Mouse (Mus musculus) CD8-positive naive resting alpha-beta T cell, adult 2 months (primary cell): ENCODE data around the gene Pfkfb3.
A peak's percentile ranks its signal among the peaks of the same experiment; 100 is the strongest.

Source experiments
- DNase-seq, 2 experiments: peaks; one replicate each; pipeline ENCODE4 v3.0.0; 2022; ENCODE audit warnings: low read depth in 2 of 2, low spot score in 2 of 2

Gene Pfkfb3

DNA sequence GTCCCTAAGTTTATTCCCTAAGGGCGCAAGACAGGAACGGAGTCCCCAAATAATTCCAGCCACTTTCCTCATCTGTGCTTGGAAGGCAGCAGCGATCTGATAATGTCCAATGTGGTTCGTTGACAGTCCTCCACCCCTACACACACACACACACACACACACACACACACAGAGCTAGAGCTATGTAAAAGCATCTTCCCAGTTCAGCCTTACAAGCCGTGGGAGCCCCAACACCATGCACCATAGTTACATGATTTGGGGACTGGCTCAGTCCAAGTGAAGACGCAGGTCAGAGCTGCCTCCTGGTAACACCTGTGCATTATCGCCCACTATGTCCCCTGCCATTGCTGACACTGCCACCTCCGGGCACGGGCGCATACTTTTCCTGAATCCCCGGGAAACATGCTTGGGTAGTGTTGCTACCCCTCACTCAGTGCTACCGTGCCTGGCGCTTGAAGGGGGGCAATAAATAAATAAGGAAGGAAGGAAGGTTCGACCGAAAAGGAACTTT lies 51.6 kb downstream of the Pfkfb3 start:
- DNase-seq = no peak

DNA sequence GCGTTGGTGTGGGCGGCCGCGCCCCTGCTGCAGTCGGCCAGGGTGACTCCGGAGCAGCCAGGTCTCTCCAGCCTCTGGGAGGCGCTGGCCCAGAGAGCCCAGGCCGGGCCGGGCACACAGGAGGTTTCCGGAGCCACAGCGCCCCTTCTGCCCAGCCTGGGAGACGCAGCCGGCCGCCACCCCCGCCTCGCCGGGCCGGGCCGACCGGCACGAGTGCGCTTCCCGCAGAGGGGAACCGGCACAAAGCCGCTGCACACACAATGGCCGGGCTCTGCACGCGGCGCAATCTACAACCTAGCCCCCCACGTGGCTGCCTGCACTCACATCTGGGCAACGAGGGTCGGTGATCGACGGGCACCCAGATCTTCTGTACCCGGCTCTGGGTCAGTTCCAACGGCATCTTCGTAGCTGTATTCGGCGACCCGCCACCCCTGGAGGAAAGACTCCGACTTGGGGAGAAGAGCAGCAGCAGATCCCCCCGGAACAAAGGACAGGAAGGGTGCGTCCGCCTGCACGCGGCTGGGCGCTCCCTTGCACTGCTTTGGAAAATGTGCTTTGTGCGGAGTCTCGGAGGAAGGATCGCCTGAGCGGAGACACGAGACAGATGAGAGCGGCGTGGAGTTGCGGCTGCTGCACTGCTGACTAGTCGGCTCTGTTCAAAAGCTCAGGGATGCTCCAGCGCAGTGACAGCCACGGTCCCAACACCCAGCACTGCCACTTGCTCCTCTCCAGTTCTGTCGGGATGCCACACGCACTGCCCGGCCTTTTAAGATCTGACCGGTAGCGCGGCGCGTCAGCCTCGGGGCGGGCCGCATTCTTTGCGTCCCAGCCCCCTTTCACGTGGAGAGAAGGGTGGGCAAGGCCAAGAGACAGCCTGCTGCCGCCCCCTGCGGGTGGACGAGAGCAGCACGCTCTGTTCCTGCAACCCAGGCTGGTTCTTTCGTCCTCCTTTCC lies 52.3 kb downstream of the Pfkfb3 start:
- DNase-seq = peak; percentile 71 to 77

DNA sequence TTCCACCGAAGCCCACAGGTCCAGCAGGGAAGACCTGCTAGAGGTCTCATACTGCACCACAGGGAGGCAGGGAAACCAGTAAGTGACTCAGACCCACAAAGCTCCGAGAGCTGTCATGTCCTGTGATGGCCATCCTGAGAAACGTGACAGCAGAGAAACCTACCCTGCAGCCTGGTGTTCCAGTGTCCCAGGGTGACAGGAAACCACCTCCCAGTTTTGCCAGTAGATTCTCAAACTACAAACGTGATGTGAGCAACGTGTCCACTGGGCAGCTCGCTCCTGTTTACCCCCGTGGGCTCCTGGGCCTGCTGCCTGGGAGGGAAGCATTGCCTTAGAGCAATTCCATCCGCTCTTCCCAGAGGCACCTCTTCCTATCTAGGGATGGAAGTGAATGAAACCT lies 53.2 kb downstream of the Pfkfb3 start:
- DNase-seq = no peak

DNA sequence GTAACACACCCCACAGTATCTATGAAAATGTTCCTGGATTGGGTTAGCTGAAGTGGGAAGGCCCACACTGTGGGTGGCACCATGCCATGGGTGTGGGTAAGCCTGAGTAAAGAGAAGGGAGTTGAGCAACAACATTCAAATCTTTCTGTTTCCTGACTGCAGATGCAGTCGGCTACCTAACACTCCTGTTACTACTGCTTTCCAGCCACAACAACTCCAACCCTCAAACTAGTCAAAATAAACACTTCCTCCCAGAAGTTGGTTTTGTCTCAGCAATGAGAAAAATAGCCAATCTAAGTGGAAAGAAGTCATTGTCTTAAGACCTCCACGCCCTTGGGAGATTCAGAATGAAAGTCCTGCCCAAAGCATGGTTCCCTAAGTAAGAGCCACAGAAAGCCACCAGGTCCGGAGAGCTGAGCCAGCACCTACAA lies 57.3 kb downstream of the Pfkfb3 start:
- no peak for DNase-seq

DNA sequence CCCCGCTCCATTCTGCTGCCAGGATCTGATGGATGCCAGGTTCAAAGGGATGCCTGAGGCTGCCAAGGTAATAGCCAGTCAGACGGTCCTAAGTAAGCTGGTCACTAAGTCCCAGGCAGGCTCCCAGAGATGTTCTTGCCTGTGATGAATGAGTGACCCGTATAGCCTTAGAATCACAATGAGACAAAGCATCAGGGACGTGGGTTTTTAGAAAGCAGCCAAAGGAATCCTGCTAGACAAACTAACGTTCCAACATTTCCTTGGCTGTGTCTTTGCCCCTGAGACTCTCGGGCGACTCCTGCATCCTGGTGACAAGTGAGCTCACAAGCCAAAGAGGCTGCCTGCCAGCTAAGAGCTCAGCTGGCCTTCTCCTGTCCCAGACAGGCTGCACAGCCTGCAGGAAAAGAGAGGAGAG lies 59.0 kb downstream of the Pfkfb3 start:
- no peak for DNase-seq

DNA sequence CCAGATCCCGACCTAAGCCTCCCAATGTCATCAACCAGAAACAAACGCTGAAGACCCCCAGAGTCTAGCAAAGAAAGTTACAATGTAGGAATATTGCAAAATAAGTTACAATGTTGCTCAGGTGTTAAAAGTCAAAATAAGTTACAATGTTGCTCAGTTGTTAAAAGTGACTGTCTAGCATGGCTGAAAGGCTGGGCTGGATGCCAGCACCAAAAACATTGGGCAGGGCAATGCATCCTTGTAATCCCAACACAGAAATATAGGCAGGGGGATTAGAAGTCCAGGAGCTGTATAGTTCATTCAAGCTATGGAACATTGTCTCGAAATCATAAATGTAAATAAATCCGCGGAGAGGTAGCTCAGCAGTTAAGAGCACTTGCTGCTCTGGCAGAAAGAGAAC lies 61.0 kb downstream of the Pfkfb3 start:
- no peak for DNase-seq

DNA sequence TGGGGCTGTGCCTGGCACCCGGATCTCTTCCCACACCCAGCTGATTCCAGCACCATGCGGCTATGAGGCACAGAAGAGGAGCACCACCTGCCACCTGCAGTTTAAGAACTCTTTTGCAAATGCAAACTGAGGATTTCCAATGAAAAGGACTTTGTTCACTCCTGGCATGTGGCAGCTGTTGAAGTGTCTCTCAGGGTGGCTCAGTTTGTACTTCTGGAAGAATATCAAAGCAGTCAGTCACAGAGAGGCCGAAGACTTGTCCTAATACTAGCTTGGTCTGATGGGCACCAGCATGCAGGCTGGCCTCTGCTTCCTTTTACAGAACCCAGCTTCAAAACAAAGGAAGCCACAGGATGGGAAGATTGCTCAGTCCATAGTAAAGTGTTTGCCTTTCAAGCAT lies 62.4 kb downstream of the Pfkfb3 start:
- no peak for DNase-seq

DNA sequence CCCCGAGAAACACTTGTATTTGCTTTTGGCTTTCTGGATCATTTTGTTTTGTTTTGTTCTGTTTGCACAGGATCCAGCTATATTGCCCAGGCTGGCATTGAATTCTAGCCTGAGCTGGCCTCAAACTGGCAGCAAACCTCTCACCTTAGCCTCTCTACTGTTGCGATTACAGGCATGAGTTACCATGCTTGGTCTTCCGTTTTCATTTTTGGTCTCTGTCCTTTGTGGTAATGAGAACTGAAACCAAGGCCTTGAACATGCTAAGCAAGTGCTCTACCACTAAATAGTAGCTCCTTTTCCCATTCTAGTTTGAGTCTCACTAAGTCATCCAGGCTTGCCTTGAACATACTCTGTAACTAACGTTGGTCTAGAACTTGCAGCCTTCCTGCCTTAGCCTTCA lies 63.3 kb downstream of the Pfkfb3 start:
- DNase-seq = no peak

DNA sequence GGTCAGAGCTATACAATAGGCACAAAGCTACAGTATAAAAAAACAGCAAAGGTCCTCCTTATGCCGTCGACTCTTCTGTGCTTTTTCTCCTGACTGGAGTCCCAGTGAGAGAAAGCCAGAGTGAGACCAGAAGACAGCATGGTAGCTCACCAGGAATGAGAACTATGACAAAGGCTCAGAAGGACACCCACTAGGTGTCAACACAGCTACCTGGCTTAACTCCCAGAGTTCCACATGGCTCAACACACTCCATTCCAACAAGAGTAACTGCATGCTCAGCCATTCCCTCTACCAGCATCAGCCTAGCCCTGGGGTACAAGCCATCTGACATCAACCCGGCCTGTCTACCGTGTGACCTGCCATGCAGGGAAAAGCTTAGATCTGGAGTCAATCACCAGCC lies 70.7 kb downstream of the Pfkfb3 start:
- DNase-seq = no peak

DNA sequence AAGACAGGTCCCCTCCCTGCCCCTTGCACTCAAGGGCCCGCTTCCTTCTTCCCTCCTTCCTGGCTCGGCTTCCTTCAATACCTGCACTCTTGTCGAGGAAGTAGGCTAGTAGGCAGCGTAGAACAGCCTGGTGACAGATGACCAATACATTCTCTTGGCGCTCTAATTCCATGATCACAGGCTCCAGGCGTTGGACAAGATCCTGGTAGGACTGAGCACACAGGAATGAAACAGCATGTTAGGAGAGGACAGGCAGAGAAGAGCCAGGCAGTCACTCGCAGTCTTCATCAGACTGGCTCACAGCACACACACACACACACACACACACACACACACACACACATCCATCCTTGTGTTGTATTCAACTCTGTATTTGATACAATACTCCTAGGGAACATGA lies 71.5 kb downstream of the Pfkfb3 start:
- no peak for DNase-seq

DNA sequence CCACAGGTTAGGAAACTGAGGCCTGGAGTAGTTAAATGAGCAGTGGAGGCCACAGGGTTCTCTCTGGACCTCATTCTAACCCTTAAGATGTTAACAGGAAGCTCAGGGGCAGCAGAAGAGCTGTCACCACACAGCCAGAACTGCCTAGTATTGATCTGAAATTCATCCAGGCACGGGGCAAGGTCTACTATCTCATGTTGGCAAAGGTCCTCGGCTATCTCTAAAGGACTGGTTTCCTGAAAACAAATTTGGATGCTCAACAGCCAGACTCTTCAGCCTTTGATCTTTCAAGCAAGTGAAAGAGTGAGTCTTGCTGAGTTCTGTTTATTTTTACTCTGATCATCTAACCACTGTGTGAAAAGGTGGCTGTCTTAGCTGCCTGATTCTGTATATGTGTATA lies 74.9 kb downstream of the Pfkfb3 start:
- no peak for DNase-seq

DNA sequence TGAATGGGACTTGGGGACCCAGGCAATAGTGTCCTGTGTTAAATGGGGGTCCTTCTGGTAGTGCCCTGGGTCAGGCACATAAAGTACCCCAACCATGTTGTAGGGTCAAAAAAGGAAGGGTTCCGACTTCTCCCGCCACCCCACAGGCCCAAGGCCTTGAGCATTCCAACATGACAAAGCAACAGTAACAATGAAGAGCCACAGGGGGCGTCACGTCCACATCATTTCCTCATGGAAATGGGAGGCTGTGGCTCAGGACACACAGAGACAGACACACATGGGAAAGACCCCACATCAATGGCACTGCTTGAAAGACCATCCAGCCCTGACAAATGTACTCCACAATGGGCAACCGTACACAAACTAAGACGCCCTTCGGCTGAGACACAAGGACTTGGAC lies 78.6 kb downstream of the Pfkfb3 start:
- DNase-seq = no peak

DNA sequence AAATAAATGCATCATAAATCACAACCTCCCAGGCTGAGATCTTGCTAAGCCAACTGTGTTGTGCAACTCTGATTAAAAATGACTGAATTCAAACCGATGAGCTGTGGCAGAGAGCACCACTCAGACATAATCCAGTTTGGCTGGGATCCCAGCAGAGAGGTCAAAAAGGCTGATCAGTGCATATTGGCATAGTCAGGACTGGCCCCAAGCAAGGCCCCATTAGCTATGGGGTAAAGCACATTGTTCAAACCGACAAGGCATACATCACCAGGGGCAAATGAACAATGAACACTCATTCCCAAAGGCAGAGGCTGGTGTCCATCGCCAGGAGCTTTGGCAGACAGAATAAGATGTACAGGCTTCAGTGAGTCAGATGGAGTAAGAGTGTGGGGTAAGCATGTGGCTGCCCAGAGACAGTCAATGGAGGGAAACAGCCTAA lies 89.2 kb downstream of the Pfkfb3 start:
- no peak for DNase-seq

DNA sequence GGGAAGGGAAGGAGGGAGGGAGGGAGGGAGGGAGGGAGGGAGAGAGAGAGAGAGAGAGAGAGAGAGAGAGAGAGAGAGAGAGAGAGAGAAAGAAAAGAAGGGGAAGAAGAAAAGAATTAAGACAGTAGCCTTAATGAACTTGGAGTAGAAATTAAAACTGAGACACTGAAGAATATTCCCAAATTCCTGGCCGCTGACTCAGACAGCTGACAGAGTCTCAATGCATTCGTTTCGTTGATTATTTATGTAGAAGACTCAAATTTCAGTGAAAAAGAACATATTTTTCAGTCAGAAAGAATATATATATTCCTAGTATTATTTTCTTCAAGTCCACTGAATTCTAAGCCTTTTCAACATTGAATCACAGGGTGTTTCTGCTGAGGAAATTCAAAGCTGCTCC lies 92.9 kb downstream of the Pfkfb3 start:
- no peak for DNase-seq

DNA sequence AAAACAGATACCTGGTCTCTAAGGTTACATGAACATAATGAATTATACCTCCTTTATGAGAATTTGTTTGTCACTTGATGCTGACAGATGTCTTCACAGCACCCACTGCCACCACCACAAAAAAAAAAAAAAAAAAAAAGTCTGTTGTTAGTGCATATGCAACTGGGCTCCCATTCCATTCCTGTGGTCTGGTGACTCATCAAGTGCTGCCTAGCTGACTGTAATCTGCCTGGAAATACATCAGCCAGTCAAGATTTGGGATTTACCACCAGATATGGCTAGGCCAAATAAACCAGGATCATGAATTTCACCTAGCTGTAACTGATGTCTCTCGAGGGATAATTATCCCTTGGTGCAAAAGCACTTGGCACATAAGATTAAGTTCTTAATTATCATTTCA lies 95.4 kb downstream of the Pfkfb3 start:
- no peak for DNase-seq

DNA sequence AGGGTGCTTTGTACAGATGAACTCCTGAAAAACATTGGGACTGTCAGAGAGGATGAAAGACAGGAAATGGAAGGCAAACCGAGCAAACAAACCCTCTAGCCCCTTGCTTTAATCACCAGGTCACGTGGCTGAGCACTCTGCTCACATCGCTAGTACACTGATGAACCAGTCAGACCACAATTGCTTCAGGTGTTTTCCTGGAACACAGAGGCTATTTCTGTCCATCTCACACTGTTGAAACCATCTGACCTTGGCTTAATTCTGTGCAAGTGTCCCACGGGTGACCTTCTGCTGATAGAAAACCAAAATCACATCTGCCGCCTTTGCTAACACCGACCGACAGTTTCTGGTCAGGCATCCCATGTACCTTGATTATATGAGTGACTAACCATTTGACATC lies 96.0 kb downstream of the Pfkfb3 start:
- DNase-seq = no peak

DNA sequence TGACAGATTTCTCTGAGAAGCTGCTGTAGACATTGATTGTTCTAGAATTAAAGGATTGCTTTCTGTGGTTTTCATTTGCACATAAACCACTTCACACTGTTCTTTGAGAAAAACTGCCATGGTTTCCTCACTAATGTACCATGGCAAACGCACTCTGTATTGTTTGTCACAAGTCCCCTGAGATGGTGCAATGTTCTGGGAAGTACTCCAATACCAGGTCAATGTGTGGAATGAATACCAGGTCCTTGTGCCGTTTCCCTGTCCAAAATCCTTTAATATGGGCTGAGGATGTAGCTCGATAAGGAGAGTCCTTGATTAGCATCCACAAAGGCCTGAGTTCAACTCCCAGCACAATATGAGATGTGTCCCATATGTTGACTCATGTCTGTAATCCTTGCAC lies 105.2 kb downstream of the Pfkfb3 start:
- DNase-seq = no peak

DNA sequence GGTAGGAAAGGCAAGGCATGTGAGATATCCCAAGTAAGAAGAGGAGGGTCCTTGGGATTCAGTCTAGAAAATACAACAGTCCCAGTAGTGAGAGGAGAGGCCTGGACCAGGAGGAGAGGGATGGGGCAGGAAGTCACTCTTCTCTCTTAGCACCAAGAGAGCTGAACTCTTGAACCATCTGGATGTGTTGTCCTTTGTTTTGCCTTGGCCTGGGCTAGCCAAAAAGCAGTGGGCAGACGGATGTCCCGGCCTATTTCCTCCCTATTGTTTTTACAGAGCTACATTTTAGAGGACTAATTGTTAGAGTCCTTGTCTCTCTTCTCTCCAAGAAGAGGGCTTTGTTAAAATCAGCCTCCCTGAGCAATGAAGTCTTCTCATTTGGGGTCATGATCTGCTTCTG lies 106.0 kb downstream of the Pfkfb3 start:
- DNase-seq = no peak

DNA sequence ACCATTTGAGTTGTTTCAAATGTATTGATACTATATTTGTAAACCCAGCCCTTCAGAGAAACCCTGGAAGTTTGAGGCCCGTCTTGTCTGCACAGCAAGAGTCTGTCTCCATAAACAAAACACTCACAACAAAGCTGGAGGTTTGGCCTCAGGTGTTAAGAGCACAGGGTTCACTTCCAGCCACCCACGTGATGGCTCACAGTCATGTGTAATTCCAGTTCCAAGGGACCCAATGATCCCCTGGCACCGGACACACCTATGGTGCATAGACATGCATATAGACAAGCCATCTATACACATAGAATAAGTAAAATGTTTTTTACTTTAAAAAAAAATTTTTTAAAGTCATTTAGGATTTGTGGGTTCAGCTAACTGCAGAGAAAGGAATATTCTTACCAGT lies 108.2 kb downstream of the Pfkfb3 start:
- DNase-seq = no peak

DNA sequence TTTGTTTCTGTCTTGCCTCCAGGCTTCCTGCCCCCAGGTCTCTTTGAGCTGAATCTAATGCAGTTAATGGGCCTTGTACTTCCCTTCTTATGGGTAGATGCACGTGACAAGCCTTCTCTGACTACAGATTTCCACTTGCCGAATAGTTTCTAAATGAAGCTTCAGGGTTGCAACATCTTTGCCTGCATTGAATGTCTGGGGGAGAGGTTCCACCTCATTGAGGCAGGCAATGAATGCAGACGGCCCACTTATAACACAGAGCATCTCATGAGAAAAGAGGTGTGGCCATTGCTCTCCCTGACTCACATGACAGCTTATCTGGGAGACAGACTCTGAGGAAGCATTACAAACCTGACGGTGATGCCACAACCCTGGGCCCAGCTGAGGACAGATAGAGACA lies 112.0 kb downstream of the Pfkfb3 start:
- DNase-seq = no peak

DNA sequence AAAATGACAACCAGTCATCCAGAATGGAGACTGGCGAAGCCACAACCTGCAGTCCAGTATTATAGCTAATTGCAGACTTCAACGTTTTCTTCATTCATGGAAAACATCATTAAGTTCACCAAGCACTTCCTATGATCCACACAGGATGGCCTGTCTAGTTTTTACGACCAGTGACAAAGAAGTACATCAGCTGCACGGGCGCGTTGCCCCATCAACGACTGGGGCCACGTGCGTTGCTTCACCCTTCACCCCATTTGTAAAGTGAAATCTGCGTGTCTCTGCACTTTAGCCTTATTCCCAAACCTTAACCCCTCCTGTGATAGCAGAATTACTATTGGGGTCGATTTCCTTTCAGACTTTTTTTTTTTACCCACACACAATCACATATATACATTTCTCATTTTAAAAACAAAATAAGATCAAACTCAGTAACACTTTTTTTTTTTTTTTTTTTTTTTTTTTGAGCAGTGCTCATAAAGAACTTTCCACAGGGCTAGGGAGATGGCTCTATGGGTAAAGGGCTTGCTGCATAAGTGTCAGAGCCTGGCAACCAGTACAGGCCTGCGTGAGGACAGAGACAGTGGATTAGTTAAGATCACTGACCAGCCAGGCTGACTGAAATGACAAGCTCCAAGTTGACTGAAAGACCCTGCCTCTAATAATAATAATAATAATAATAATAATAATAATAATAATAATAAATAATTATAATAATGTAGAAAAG lies 115.5 kb downstream of the Pfkfb3 start:
- DNase-seq = no peak

DNA sequence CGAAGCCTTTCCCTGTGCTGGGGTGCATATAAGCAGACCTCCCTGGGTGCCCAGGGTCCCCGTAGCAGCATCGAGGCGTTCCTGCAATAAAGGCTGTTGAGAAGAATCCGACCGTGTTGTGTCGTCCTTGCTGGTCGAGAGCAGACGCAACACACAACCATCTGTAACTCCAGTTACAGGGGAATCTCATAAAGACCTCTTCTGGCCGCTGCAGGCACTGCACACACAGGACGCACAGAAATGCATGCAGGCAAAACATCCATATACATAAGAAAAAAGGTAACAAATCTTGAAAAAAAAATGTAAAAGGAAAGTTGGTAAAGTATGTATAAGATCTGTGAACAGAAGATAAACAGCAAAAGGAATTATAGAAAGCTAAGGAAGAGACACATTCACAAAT lies 117.5 kb downstream of the Pfkfb3 start:
- DNase-seq = no peak
